Mouse (Mus musculus): ENCODE results near the gene Mycbp2.
A peak's percentile ranks its signal among the peaks of the same experiment; 100 is the strongest.

Gene Mycbp2

DNA sequence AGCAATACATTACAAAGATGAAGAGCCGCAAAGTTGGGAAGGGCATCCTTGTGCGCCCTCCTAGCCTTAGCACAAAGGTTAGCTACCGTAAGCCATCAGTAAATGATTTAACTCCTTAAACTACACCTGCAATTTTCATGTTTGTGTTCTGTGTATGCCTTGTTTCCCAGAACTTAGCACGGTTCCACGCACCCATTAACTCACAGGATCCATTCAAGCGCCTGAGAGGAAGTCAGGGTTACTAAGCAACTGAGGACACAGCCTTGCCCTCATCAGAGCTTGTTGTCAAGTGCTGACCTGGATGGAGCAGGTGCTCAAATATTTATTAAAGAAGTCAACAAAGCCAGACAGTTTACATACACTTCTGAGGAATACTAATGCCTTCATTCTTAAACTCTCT lies 244.4 kb downstream of the Mycbp2 start:
- DNase-seq (ENCODE audit: low spot score): no peak

DNA sequence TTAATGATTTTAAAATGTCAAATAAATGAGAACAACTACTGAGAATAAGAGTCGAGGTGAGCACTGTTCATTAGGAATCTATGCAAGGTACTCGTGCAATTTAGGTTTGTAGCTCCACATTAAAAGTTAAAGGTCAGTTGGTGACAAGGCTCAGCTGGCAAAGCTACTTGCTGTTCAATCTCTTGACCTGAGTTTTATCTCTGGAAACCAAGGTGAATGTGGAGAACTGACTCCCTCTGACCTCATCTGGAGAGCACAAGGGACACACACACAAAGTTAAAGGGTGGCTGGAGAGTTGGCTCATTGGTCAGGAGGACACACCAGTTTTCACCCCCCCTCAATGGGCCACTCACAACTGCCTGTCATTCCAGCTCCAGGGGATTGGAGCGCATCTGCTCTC lies 245.4 kb downstream of the Mycbp2 start:
- DNase-seq (ENCODE audit: low spot score): no peak

GRCm38 (mm10) chr14:103100296-103100695 lies 246.3 kb downstream of the Mycbp2 start:
- no peak for DNase-seq (ENCODE audit: low spot score)

DNA sequence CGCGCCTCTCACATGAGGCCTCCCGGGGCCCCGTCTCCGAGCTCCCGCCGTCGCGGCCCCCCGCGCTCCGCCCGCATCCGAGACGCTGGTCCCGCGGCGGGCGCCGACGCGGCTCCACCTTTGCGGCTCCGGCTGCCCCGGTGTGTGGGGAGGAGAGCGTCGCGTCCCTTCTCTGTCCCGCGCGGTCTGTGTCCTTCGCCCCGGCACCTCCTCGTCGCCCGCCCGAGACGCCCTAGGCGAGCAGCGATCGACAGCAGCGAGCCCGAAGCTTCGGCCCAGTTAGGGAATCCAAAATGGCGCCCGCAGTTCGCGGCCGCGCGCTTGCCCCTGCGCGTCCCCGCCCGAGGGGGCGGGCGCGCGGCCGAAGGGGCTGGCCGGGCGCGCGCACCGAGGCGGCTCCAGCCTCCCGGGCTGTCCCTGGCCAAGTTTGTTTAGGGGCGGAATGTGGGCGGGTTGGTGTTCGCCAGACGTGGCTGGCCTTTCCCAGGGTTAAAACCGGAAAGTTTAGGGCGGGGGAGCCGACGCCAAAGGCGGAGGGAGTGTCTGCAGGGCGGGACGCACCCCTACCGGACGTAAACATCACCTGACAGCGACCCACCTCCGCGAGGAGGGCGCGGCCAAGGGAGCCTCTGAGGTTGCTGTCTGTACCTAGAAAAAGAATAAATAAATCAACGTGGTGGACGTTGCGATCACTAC lies 247.2 kb downstream of the Mycbp2 start, which contains the start of gene Fbxl3:
Gene Fbxl3, minus strand, starts transcription at position 329 of the 696 bp plus-strand sequence.
- peak; percentile 97 for DNase-seq (ENCODE audit: low spot score)

DNA sequence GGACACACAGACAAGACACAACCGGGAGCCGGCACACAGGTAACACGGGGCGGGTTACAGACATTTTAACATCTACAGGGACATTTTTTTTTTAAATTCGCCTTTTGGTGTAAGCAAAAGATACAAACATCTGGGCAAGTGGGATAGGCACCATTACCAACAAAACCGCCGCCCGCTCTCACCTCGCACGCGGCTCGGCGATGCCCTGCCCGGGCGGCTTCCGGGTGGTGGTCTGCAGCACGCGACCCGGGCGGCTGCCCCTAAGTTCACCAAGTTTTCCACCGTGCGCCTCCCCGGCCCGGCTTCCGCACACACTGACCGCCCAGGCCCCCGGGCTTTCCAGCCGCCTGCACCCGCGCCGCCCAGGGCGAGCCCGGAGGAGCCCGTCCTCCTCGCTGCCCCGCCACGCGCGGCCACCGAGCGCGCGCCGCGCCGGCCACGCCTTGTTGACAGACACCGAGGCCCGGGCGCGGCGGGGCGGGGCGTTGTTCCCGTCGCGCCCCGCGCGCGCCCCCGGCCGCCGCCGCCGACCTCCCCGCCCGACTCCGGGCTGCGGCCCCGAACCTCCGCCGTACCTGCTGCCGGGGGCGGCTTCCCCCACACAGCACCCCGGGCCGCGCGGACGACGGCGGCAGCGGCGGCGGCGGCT lies 247.9 kb downstream of the Mycbp2 start:
- peak; percentile 77 for DNase-seq (ENCODE audit: low spot score)

DNA sequence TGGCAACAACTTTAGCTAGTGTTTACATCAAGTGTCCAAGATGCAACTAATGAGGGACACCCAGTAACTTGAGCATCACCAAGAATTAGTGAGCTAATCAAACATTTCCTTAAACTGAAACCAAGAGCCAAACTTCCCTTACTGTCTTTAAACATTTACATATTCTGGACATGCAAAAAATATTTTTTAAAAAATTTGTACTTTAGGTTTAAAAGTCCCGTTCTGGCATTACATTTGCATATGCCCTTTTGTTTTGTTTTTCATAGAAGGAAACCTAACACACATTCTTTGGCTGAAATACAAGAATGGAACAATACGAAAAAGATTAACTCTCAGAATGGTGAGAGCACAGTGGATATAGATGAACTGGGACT lies 248.4 kb downstream of the Mycbp2 start:
- DNase-seq (ENCODE audit: low spot score): peak; percentile 49

DNA sequence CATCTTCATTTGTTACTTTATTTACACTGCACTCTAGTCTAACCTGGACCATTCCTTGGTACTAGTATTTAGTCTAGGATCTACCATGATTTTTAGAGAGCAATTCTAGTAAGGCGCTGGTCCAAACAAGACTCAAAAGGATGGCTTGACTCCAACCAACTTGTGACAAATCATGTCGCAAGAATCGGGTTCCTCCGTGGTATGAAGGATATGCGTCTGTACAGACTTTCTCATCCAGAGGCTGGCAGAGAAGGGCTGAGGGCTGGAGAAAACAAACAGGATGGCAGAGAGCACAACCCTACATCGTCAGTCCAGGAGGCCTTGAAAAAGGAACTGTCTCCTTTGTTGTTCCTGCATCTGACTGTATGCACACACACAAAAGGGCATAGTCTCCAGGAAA lies 250.0 kb downstream of the Mycbp2 start:
- DNase-seq (ENCODE audit: low spot score): peak; percentile 86

DNA sequence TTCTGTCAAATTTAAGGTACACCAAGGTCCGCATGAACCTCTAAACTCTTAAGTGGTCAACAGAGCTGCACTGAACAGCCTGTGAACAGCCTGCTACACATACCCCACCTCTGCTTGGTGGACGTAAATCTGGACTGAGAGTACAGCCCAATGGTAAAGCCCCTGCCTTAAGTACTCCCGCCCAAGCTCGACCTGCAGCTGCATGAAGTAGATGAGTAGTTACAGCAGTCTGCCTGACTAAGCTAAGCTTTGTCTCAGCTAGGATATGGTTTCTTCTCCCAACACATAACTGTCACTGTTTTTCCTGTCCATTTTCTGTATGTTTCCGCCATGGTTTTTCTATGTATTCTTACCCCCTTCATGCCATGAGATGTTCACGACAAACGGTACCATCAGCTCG lies 250.8 kb downstream of the Mycbp2 start:
- DNase-seq (ENCODE audit: low spot score): no peak

GRCm38 (mm10) chr14:103095036-103095435 lies 251.6 kb downstream of the Mycbp2 start:
- DNase-seq (ENCODE audit: low spot score): no peak

- DNase-seq (ENCODE audit: low spot score): no peak
Observed at GRCm38 (mm10) chr14:103093670-103094069, 252.9 kb downstream of the Mycbp2 start.

GRCm38 (mm10) chr14:103093236-103093635 lies 253.4 kb downstream of the Mycbp2 start:
- no peak for DNase-seq (ENCODE audit: low spot score)

GRCm38 (mm10) chr14:103088624-103089023 lies 258.0 kb downstream of the Mycbp2 start:
- DNase-seq (ENCODE audit: low spot score): peak; percentile 55

DNA sequence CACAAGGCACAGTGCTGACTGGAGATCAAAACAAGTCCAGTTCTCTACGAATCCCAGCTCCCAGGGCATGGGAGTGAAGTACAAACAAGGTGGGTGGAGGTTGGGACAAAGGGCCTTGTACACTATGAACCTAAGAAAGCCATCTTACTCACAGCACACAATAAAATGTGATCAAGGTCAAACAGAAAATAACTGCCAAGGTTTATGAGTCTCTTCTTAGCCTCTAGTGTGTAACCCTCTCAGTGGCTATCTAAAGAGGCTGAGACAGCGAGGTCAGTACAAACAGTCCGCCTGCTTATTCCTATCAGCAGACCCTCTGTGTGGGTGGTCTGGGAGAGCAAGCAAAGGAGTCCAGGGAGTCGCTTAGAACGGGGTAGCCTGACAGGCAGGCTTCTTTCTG lies 258.8 kb downstream of the Mycbp2 start:
- no peak for DNase-seq (ENCODE audit: low spot score)

- no peak for DNase-seq (ENCODE audit: low spot score)
Observed at GRCm38 (mm10) chr14:103086671-103087324, 259.8 kb downstream of the Mycbp2 start.

GRCm38 (mm10) chr14:103085840-103086533 lies 260.6 kb downstream of the Mycbp2 start:
- DNase-seq (ENCODE audit: low spot score): no peak

DNA sequence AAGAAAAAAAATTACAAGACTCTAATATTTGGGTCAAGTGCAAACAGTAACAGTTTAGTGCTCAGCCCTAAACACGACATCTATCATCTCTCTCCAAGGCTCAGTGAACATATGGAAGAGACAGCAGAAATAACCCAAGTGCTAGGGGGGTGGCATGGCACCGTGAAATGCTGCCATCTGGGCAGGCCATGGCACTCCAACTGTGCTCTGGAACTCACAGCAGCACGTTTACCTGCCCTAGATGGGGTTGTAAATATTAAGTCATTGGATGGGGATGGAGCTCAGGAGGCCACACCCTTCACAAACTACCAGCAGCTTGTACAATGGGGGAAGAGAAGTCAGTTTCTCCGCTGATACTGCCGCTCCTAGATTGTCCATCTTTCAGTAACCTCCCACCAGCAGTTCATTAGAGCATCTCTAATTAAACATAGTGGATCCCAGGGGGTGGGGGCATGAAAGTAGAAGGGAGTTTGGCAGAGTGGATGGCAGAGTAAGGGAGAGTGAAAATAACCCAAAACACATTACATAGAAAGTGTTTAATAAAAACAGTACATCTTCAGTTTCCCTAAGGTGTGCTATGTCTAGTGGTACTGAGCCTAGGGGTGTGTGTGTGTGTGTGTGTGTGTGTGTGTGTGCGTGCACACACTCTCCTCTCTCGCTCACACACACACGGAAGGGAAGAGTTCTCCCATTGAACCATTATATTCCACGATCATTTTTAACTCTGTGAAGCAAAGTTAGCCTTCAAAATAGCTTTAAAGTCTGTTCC lies 267.2 kb downstream of the Mycbp2 start:
- DNase-seq (ENCODE audit: low spot score): no peak

- no peak for DNase-seq (ENCODE audit: low spot score)
Observed at GRCm38 (mm10) chr14:103078006-103078912, 268.4 kb downstream of the Mycbp2 start.

- no peak for DNase-seq (ENCODE audit: low spot score)
Observed at GRCm38 (mm10) chr14:103077272-103078005, 269.2 kb downstream of the Mycbp2 start.

GRCm38 (mm10) chr14:103075166-103075565 lies 271.4 kb downstream of the Mycbp2 start:
- DNase-seq (ENCODE audit: low spot score): no peak

DNA sequence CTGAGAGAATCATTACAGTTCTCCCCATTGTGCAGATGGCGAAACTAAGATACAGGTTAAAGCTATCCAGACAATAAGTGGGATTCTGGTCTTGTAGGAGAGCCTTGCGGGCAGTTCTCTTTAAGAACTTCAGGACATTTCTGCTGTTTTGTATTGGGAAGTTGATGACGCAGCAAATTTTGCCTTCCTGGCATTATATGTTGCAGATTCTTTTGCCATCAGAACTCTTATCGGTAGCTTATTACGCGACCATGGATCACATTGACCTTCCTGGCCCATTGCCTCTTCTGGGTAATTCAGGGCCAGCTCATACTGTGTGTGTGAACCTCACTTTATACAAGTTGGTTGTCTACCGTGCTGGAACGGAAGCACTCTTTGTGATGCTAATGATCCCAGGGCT lies 272.8 kb downstream of the Mycbp2 start:
- no peak for DNase-seq (ENCODE audit: low spot score)
